11 mouse cellular contexts compared by ENCODE assay signal in the genomic region with DNA sequence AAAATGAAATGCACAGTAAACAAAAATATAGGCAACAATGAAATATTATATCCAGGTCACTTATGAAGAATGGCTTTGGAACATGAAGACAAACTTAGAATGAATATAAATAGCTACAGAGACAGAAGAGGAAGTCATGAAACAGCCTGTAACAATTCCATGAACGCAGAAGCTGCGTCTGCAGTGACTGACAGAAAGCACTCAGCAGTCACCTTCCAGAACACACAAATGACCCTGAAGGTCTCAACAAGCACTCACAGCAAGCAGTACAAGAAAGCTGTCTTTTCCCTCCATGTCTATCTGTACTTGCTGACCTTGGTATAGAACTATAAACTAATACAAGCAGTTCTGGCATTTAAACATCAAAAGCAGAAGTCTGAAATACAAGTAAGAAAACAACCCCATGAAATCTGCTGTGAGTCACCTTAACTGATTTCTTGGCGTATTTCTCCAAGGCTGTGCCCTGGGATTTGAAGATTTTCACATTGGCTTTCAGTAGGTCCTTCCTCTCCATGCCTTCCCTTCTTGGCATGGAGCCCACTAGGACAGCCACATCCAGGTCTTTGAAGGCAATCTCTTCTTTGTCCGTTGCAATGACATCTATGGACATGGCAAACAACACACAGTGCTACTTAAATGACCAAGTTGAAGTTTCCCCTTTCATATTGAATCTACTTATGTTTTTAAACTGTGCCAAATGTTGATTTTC. TPM values are rescaled to one million over a fixed set of nuclear protein-coding genes. Genes with fewer than 3 reads are reported as not detected.
DNase-seq lines count a peak whose midpoint lies in the region; ATAC-seq and TF ChIP-seq lines count a peak whose summit lies in the region.
"Had no signal": no experiment of that assay in that cellular context is flagged by ENCODE, and none has a peak within 500 bp of the region (broad histone marks: within the 10 kb centered on the region; RNA-seq: fewer than 3 reads in every experiment).

No protein-coding gene starts in this region.

- no peak overlapping the region for H3K9ac ChIP-seq in kidney, embryonic 15.5 days
- H3K9ac ChIP-seq in heart, embryonic 14.5 days (ENCODE audit: low read length): peak overlapping the region; percentile 31
- H3K9ac ChIP-seq: embryonic facial prominence, embryonic 15.5 days; hindbrain, embryonic 14.5 days; liver, embryonic 13.5 days had no signal

- H3ac ChIP-seq in myocyte (ENCODE audit: control insufficient read depth, insufficient read length): no peak overlapping the region

- peaks cover 25% of the 10 kb centered on the region for H3K79me2 ChIP-seq in myocyte (ENCODE audit: control insufficient read depth, insufficient read depth)

- ATAC-seq in kidney, embryonic 15.5 days (replicated peaks; ENCODE audit: low FRiP score): no peak
- no peak for ATAC-seq in heart, embryonic 14.5 days (ENCODE audit: insufficient number of reproducible peaks, insufficient read depth, low FRiP score, low read depth)
- no peak for ATAC-seq in megakaryocyte-erythroid progenitor cell, adult 5-6 weeks (replicated peaks; ENCODE audit: low FRiP score, low TSS enrichment, poor library complexity, severe bottlenecking)

- no peak overlapping the region for H3K4me3 ChIP-seq in kidney, embryonic 15.5 days (replicated peaks)
- no peak overlapping the region for H3K4me3 ChIP-seq in heart, embryonic 14.5 days (ENCODE audit: control insufficient read depth in 1 of 2, insufficient read depth in 1 of 2, low read depth in 1 of 2, low read length in 2 of 2)
- no peak overlapping the region for H3K4me3 ChIP-seq in myocyte
- H3K4me3 ChIP-seq: embryonic facial prominence, embryonic 15.5 days; liver, embryonic 13.5 days; midbrain, embryonic 10.5 days had no signal

- H3K4me2 ChIP-seq in kidney, embryonic 15.5 days: no peak overlapping the region
- H3K4me2 ChIP-seq in heart, embryonic 14.5 days (ENCODE audit: low read length): peak overlapping the region; percentile 47
- H3K4me2 ChIP-seq in myocyte (ENCODE audit: low read depth): peak overlapping the region; percentile 4
- H3K4me2 ChIP-seq: embryonic facial prominence, embryonic 15.5 days; hindbrain, embryonic 14.5 days; liver, embryonic 13.5 days had no signal

- H3K9me3 ChIP-seq in kidney, embryonic 15.5 days (replicated peaks): no peaks in the 10 kb centered on the region
- no peaks in the 10 kb centered on the region for H3K9me3 ChIP-seq in heart, embryonic 14.5 days (ENCODE audit: control insufficient read depth, low read length)
- H3K9me3 ChIP-seq: embryonic facial prominence, embryonic 15.5 days; liver, embryonic 13.5 days; midbrain, embryonic 10.5 days had no signal

- peaks cover 75% of the 10 kb centered on the region for H3K36me3 ChIP-seq in kidney, embryonic 15.5 days
- peaks cover 83% of the 10 kb centered on the region for H3K36me3 ChIP-seq in heart, embryonic 14.5 days (ENCODE audit: control insufficient read depth, insufficient read depth, low read length)
- H3K36me3 ChIP-seq in myocyte (ENCODE audit: control insufficient read depth, insufficient read depth): peaks cover 32% of the 10 kb centered on the region

- H3K27me3 ChIP-seq in kidney, embryonic 15.5 days: no peaks in the 10 kb centered on the region
- no peaks in the 10 kb centered on the region for H3K27me3 ChIP-seq in heart, embryonic 14.5 days (ENCODE audit: control insufficient read depth, insufficient read depth, low read length)
- H3K27me3 ChIP-seq in myocyte (ENCODE audit: control insufficient read depth, insufficient read depth, insufficient read length): no peaks in the 10 kb centered on the region
- H3K27me3 ChIP-seq: embryonic facial prominence, embryonic 15.5 days; liver, embryonic 13.5 days had no signal

- no peaks in the 10 kb centered on the region for H3K4me1 ChIP-seq in kidney, embryonic 15.5 days
- H3K4me1 ChIP-seq in heart, embryonic 14.5 days (ENCODE audit: control insufficient read depth in 2 of 2, insufficient read depth in 2 of 2, low read length in 2 of 2): peaks cover 13 to 46% of the 10 kb centered on the region in 2 experiments
- H3K4me1 ChIP-seq: midbrain, embryonic 10.5 days had no signal

- WGBS in kidney, embryonic 15.5 days: 80% methylated on average over 4 of the region's 4 CpGs
- WGBS in heart, embryonic 14.5 days: 32% methylated on average over 4 of the region's 4 CpGs

- TF ChIP-seq POLR2A in myocyte (IDR thresholded peaks at IDR 0.05; ENCODE audit: insufficient read length, low read depth): no peak

- no peak for DNase-seq in kidney, adult 11 months
- peak; percentile 21 to 60 for DNase-seq in cerebellum, postnatal 25 days
- DNase-seq in embryo, embryonic 10.5 days (ENCODE audit: low spot score): no peak
- DNase-seq: liver, embryonic 13.5 days had no signal

- peak overlapping the region; percentile 51; the same call in 1 of the 2 replicates for H3K27ac ChIP-seq in kidney, embryonic 15.5 days
- peak overlapping the region; percentile 85 to 92 for H3K27ac ChIP-seq in heart, embryonic 14.5 days (replicated peaks in 1 of 2; ENCODE audit: control insufficient read depth in 1 of 2, insufficient read depth in 1 of 2, low read depth in 2 of 2, low read length in 2 of 2)
- H3K27ac ChIP-seq: embryonic facial prominence, embryonic 15.5 days; hindbrain, embryonic 14.5 days; liver, embryonic 13.5 days; midbrain, embryonic 10.5 days had no signal

TF ChIP-seq in myocyte, 11 proteins besides CTCF, POLR2A, EP300 and RAD21:
- TF ChIP-seq MYOG (IDR thresholded peaks at IDR 0.05; ENCODE audit: control insufficient read depth in 1 of 3, insufficient read depth in 1 of 3, insufficient read length in 2 of 3, low read depth in 2 of 3) (no peak), E2F4 (IDR thresholded peaks at IDR 0.05; ENCODE audit: insufficient read depth) (no peak), USF1 (IDR thresholded peaks at IDR 0.05; ENCODE audit: low read depth) (no peak), TCF3 (IDR thresholded peaks at IDR 0.05; ENCODE audit: insufficient read length, low read depth) (no peak), MAX (IDR thresholded peaks at IDR 0.05; ENCODE audit: low read depth) (no peak), TCF12 (IDR thresholded peaks at IDR 0.05; ENCODE audit: insufficient read depth, poor library complexity, severe bottlenecking) (no peak), MYOD1 (IDR thresholded peaks at IDR 0.05; ENCODE audit: control insufficient read depth in 1 of 3, insufficient read length in 2 of 3, low read depth in 2 of 3) (no peak), CEBPB (IDR thresholded peaks at IDR 0.05; ENCODE audit: insufficient read depth, poor library complexity, severe bottlenecking) (no peak)
TF ChIP-seq in myocyte: peak in this region for 0.

RNA-seq across cellular contexts. Expression of a gene that starts 8.3 kb away (rescaled TPM):
- polyA plus RNA-seq in kidney, embryonic 15.5 days (2015; fragmentation: Nextera tagmentation; extraction: Ambion mirVana): 11.5 and 11.8 TPM in 2 replicates
- polyA plus RNA-seq in heart, embryonic 14.5 days (2014; fragmentation: Nextera tagmentation; extraction: Ambion mirVana): 6.7 and 7.6 TPM in 2 replicates
- polyA plus RNA-seq in myocyte (2012; fragmentation: generic; extraction: Trizol): 5.2 TPM
- 3.4 and 4.3 TPM in 2 replicates for total RNA-seq in megakaryocyte-erythroid progenitor cell, adult 5-6 weeks (2014; fragmentation: Nextera tagmentation)
- 21.0 and 35.9 TPM in 2 replicates for total RNA-seq in megakaryocyte-erythroid progenitor cell, adult 5-6 weeks (2017)

RNA-seq across cellular contexts. Expression of a gene that starts 8.4 kb away (rescaled TPM):
- polyA plus RNA-seq in kidney, embryonic 15.5 days (2015; fragmentation: Nextera tagmentation; extraction: Ambion mirVana): 636 and 660 TPM in 2 replicates
- 1,858 and 1,900 TPM in 2 replicates for polyA plus RNA-seq in heart, embryonic 14.5 days (2014; fragmentation: Nextera tagmentation; extraction: Ambion mirVana)
- 184 TPM for polyA plus RNA-seq in myocyte (2012; fragmentation: generic; extraction: Trizol)
- 83.2 and 150 TPM in 2 replicates for total RNA-seq in megakaryocyte-erythroid progenitor cell, adult 5-6 weeks (2014; fragmentation: Nextera tagmentation)
- 78.4 and 78.9 TPM in 2 replicates for total RNA-seq in megakaryocyte-erythroid progenitor cell, adult 5-6 weeks (2017)

Comparison
In these comparisons a context has a peak if more than half of its experiments do, and no peak if none do; other contexts are left out.
1. DNase-seq: peak in cerebellum, postnatal 25 days (2 of 2); none in kidney, adult 11 months (single experiment) and embryo, embryonic 10.5 days (single experiment).